9 mouse cellular contexts compared by ENCODE assay signal in the genomic region with DNA sequence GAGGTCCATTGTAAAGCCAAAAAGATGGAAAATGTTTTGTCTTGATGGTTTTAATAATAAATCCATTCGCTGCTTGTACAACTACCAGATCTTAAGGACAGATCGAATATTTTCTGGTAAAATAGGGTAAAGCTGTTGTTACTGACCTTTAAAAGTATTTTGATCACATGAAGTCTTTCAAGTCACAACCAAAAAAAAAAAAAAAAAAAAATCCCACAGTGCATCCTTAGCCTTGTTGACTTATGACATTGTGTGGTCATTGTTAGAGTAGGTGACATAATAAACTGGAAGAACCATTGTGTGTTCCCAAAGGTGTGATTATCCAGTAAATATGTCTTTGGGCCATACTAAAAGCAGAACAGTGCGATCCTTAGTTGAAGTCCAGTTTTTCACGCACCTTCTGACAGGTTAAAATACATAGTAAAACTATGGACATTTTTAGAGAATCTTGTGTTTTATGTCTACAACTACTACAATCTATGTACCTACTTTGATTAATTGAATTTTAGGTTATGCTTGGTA. TPM values are rescaled to one million over a fixed set of nuclear protein-coding genes. Genes with fewer than 3 reads are reported as not detected.
DNase-seq lines count a peak whose midpoint lies in the region; ATAC-seq and TF ChIP-seq lines count a peak whose summit lies in the region.
"Had no signal": no experiment of that assay in that cellular context is flagged by ENCODE, and none has a peak within 500 bp of the region (broad histone marks: within the 10 kb centered on the region; RNA-seq: fewer than 3 reads in every experiment).

No protein-coding gene starts in this region.

- peaks cover 19% of the 10 kb centered on the region for H3K36me3 ChIP-seq in heart, adult 2 months (ENCODE audit: control insufficient read depth, insufficient read depth, low read length)
- H3K36me3 ChIP-seq in thymus, adult 2 months (ENCODE audit: control insufficient read depth, insufficient read depth, low read length) = no peaks in the 10 kb centered on the region
- H3K36me3 ChIP-seq in liver, embryonic 12.5 days = peaks cover 23% of the 10 kb centered on the region

- no peak for DNase-seq in heart, adult 2 months
- no peak for DNase-seq in heart, adult 11 months
- no peak for DNase-seq in thymus, adult 2 months
- no peak for DNase-seq in thymus, postnatal 4 days
- no peak for DNase-seq in B cell, adult 2 months
- no peak for DNase-seq in right cerebral cortex, adult 2 months (ENCODE audit: low spot score in 2 of 2)
- DNase-seq: cerebellum, postnatal 14 days had no signal

- no peak for TF ChIP-seq EP300 in heart, adult 2 months (IDR thresholded peaks at IDR 0.05; ENCODE audit: insufficient read depth, low read depth, low read length)

- peak overlapping the region; percentile 79 for H3K4me2 ChIP-seq in liver, embryonic 12.5 days

- H3K4me1 ChIP-seq in heart, adult 2 months (ENCODE audit: control insufficient read depth, insufficient read depth, low read length) = peaks cover 3% of the 10 kb centered on the region
- no peaks in the 10 kb centered on the region for H3K4me1 ChIP-seq in thymus, adult 2 months (replicated peaks; ENCODE audit: control insufficient read depth, insufficient read depth, low read length)
- H3K4me1 ChIP-seq in liver, embryonic 12.5 days = peaks cover 35% of the 10 kb centered on the region

- TF ChIP-seq POLR2A in heart, adult 2 months (IDR thresholded peaks at IDR 0.05; ENCODE audit: insufficient read depth, low read depth, low read length) = no peak
- TF ChIP-seq POLR2A in thymus, adult 2 months (IDR thresholded peaks at IDR 0.05; ENCODE audit: control insufficient read depth, extremely low read depth, insufficient read depth, low read length, poor library complexity) = no peak

- H3K9me3 ChIP-seq in liver, embryonic 12.5 days (replicated peaks) = no peaks in the 10 kb centered on the region

- intact Hi-C loops in heart, adult 2 months (cut with DNase I) = loop anchor here (1.0 to 5.0 kb wide), 2 partner anchors 9 to 359 kb away; a partner anchor contains a TSS

- H3K27ac ChIP-seq in heart, adult 2 months = peak overlapping the region; percentile 100
- H3K27ac ChIP-seq in thymus, adult 2 months (ENCODE audit: control insufficient read depth, insufficient read depth, low read length) = peak overlapping the region; percentile 82; the same call in 1 of the 2 replicates
- peak overlapping the region; percentile 100 for H3K27ac ChIP-seq in liver, embryonic 12.5 days

- WGBS in heart, adult 2 months = 54% methylated on average over 4 of the region's 4 CpGs
- 58% methylated on average over 4 of the region's 4 CpGs for WGBS in thymus, adult 2 months
- WGBS in liver, embryonic 12.5 days (ENCODE audit: insufficient replicate concordance) = 50% methylated on average over 4 of the region's 4 CpGs

- H3K4me3 ChIP-seq in heart, adult 2 months = peak overlapping the region; percentile 71
- peak overlapping the region; percentile 71; the same call in 1 of the 2 replicates for H3K4me3 ChIP-seq in thymus, adult 2 months (ENCODE audit: control insufficient read depth, insufficient read depth, low read length)
- peak overlapping the region; percentile 98 for H3K4me3 ChIP-seq in liver, embryonic 12.5 days

- ATAC-seq in liver, embryonic 12.5 days = no peak
- no peak for ATAC-seq in erythroid progenitor cell, adult 5-6 weeks (replicated peaks; ENCODE audit: low FRiP score, poor library complexity, severe bottlenecking)

- no peaks in the 10 kb centered on the region for H3K27me3 ChIP-seq in heart, adult 2 months (ENCODE audit: control insufficient read depth, insufficient read depth, low read length)
- no peaks in the 10 kb centered on the region for H3K27me3 ChIP-seq in thymus, adult 2 months (ENCODE audit: control insufficient read depth, insufficient read depth, low read length)
- H3K27me3 ChIP-seq in liver, embryonic 12.5 days (replicated peaks) = no peaks in the 10 kb centered on the region

- TF ChIP-seq CTCF in heart, adult 2 months (IDR thresholded peaks at IDR 0.05) = no peak
- TF ChIP-seq CTCF in thymus, adult 2 months (IDR thresholded peaks at IDR 0.05; ENCODE audit: borderline replicate concordance, control insufficient read depth, extremely low read depth, insufficient read depth, low read length, poor library complexity) = no peak

- peak overlapping the region; percentile 93 for H3K9ac ChIP-seq in heart, adult 2 months (ENCODE audit: low read depth, low read length)
- H3K9ac ChIP-seq in liver, embryonic 12.5 days = peak overlapping the region; percentile 99

- peaks cover 1% of the 10 kb centered on the region; the same call in 1 of the 2 replicates for H3K79me2 ChIP-seq in heart, adult 2 months (replicated peaks; ENCODE audit: control insufficient read depth, insufficient read depth, low read length)

RNA-seq across cellular contexts. Expression of a gene that starts 1.0 kb away (rescaled TPM):
- total RNA-seq in heart, adult 2 months (2021) = 10 to 100 TPM; 47.9 to 54.9 TPM
- polyA plus RNA-seq in heart, adult 2 months (2012; rRNA removed) = 22.9 and 39.2 TPM in 2 replicates
- polyA plus RNA-seq in thymus, adult 2 months (2012; rRNA removed) = 44.6 and 48.6 TPM in 2 replicates
- polyA plus RNA-seq in liver, embryonic 12.5 days (2016; fragmentation: Nextera tagmentation; extraction: Ambion mirVana) = 75.5 and 76.8 TPM in 2 replicates
- 268 and 506 TPM in 2 replicates for total RNA-seq in erythroid progenitor cell, adult 5-6 weeks (2015; ENCODE audit: low replicate concordance)
- 686 and 829 TPM in 2 replicates for total RNA-seq in erythroid progenitor cell, adult 5-6 weeks (2017; ENCODE audit: low replicate concordance)

RNA-seq across cellular contexts. Expression of a gene that starts 8.3 kb away (rescaled TPM):
- total RNA-seq in heart, adult 2 months (2021) = 1 to 10 TPM; 5.7 to 5.9 TPM
- 7.5 and 10.4 TPM in 2 replicates for polyA plus RNA-seq in heart, adult 2 months (2012; rRNA removed)
- polyA plus RNA-seq in thymus, adult 2 months (2012; rRNA removed) = 14.0 and 14.5 TPM in 2 replicates
- polyA plus RNA-seq in liver, embryonic 12.5 days (2016; fragmentation: Nextera tagmentation; extraction: Ambion mirVana) = 7.6 TPM in 2 replicates
- 6.1 and 15.5 TPM in 2 replicates for total RNA-seq in erythroid progenitor cell, adult 5-6 weeks (2015; ENCODE audit: low replicate concordance)
- total RNA-seq in erythroid progenitor cell, adult 5-6 weeks (2017; ENCODE audit: low replicate concordance) = 6.5 and 10.5 TPM in 2 replicates

RNA-seq across cellular contexts. Expression of a gene that starts 8.5 kb away (rescaled TPM):
- 1 to 10 TPM; 5.6 to 6.3 TPM for total RNA-seq in heart, adult 2 months (2021)
- 2.3 and 5.3 TPM in 2 replicates for polyA plus RNA-seq in heart, adult 2 months (2012; rRNA removed)
- polyA plus RNA-seq in thymus, adult 2 months (2012; rRNA removed) = 2.5 and 3.7 TPM in 2 replicates
- 2.6 and 3.2 TPM in 2 replicates for polyA plus RNA-seq in liver, embryonic 12.5 days (2016; fragmentation: Nextera tagmentation; extraction: Ambion mirVana)
- 1.7 and 4.7 TPM in 2 replicates for total RNA-seq in erythroid progenitor cell, adult 5-6 weeks (2015; ENCODE audit: low replicate concordance)
- 5.0 and 6.9 TPM in 2 replicates for total RNA-seq in erythroid progenitor cell, adult 5-6 weeks (2017; ENCODE audit: low replicate concordance)

RNA-seq across cellular contexts. Expression of a gene that starts 42.8 kb away (rescaled TPM):
- 100 to 1,000 TPM in 1 of 2 experiments, 10 to 100 TPM in 1; 87.7 to 108 TPM for total RNA-seq in heart, adult 2 months (2021)
- polyA plus RNA-seq in heart, adult 2 months (2012; rRNA removed) = 186 and 232 TPM in 2 replicates
- 19.0 and 26.4 TPM in 2 replicates for polyA plus RNA-seq in thymus, adult 2 months (2012; rRNA removed)
- 213 and 219 TPM in 2 replicates for polyA plus RNA-seq in liver, embryonic 12.5 days (2016; fragmentation: Nextera tagmentation; extraction: Ambion mirVana)
- 865 and 926 TPM in 2 replicates for total RNA-seq in erythroid progenitor cell, adult 5-6 weeks (2015; ENCODE audit: low replicate concordance)
- 517 and 556 TPM in 2 replicates for total RNA-seq in erythroid progenitor cell, adult 5-6 weeks (2017; ENCODE audit: low replicate concordance)

RNA-seq across cellular contexts. Expression of a gene that starts 44.6 kb away (rescaled TPM):
- total RNA-seq in heart, adult 2 months (2021) = 10 to 100 TPM in 1 of 2 experiments, 1 to 10 TPM in 1; 8.7 to 11.6 TPM
- polyA plus RNA-seq in heart, adult 2 months (2012; rRNA removed) = 8.8 and 13.0 TPM in 2 replicates
- polyA plus RNA-seq in thymus, adult 2 months (2012; rRNA removed) = 15.4 and 17.4 TPM in 2 replicates
- polyA plus RNA-seq in liver, embryonic 12.5 days (2016; fragmentation: Nextera tagmentation; extraction: Ambion mirVana) = 60.0 and 62.4 TPM in 2 replicates
- 9.4 and 26.4 TPM in 2 replicates for total RNA-seq in erythroid progenitor cell, adult 5-6 weeks (2015; ENCODE audit: low replicate concordance)
- 6.0 and 14.2 TPM in 2 replicates for total RNA-seq in erythroid progenitor cell, adult 5-6 weeks (2017; ENCODE audit: low replicate concordance)
